10 mouse cellular contexts compared by ENCODE assay signal in genomic region chr3:88276529-88277143, GRCm38 (mm10). TPM values are rescaled to one million over a fixed set of nuclear protein-coding genes. Genes with fewer than 3 reads are reported as not detected.
DNase-seq lines count a peak whose midpoint lies in the region; TF ChIP-seq lines count a peak whose summit lies in the region.
"Had no signal": no experiment of that assay in that cellular context is flagged by ENCODE, and none has a peak within 500 bp of the region (broad histone marks: within the 10 kb centered on the region; RNA-seq: fewer than 3 reads in every experiment).

No protein-coding gene starts in this region.

- no peak overlapping the region for H3K4me3 ChIP-seq in testis, adult 2 months (ENCODE audit: control insufficient read depth, low read depth, low read length)
- H3K4me3 ChIP-seq: hindbrain, embryonic 15.5 days; midbrain, embryonic 12.5 days had no signal

- H3K4me1 ChIP-seq in testis, adult 2 months (ENCODE audit: control insufficient read depth, insufficient read depth, low read length) = no peaks in the 10 kb centered on the region
- H3K4me1 ChIP-seq: hindbrain, embryonic 15.5 days; midbrain, embryonic 12.5 days had no signal

- TF ChIP-seq POLR2A in testis, adult 2 months (IDR thresholded peaks at IDR 0.05; ENCODE audit: control insufficient read depth, low read depth, low read length) = no peak

- no peak overlapping the region for H3K27ac ChIP-seq in testis, adult 2 months (ENCODE audit: control insufficient read depth, insufficient read depth, low read depth, low read length)
- H3K27ac ChIP-seq: hindbrain, embryonic 15.5 days; midbrain, embryonic 12.5 days had no signal

- H3K36me3 ChIP-seq in testis, adult 2 months (ENCODE audit: control insufficient read depth, insufficient read depth, low read length) = no peaks in the 10 kb centered on the region; the same call in 1 of the 2 replicates
- H3K36me3 ChIP-seq: hindbrain, embryonic 15.5 days; midbrain, embryonic 12.5 days had no signal

- no peaks in the 10 kb centered on the region for H3K27me3 ChIP-seq in testis, adult 2 months (ENCODE audit: control insufficient read depth, insufficient read depth, low read length)
- H3K27me3 ChIP-seq: hindbrain, embryonic 15.5 days; midbrain, embryonic 12.5 days had no signal

- peak; percentile 8; the same call in 1 of the 2 replicates for TF ChIP-seq CTCF in testis, adult 2 months (IDR thresholded peaks at IDR 0.05; ENCODE audit: control insufficient read depth, insufficient read depth, insufficient replicate concordance, low read depth, low read length)

- peak; percentile 61 for DNase-seq in heart, adult 11 months
- DNase-seq in heart, adult 9 months (ENCODE audit: low spot score in 2 of 2) = no peak
- DNase-seq in testis, postnatal 10 days (ENCODE audit: low spot score) = no peak
- peak; percentile 52 for DNase-seq in embryo, embryonic 10.5 days (ENCODE audit: low spot score)
- peak; percentile 29 to 48 for DNase-seq in lung, postnatal 4 days
- no peak for DNase-seq in thymus, postnatal 36 days
- DNase-seq in frontal cortex, postnatal 14 days (ENCODE audit: low spot score in 2 of 2) = no peak

RNA-seq across cellular contexts. Expression of gene Gm38392, which starts 10.4 kb away (rescaled TPM):
- polyA plus RNA-seq in testis, adult 2 months (2012; rRNA removed) = 2.2 and 2.8 TPM in 2 replicates
- polyA plus RNA-seq: hindbrain, embryonic 15.5 days; midbrain, embryonic 12.5 days had no signal

RNA-seq across cellular contexts. Expression of gene Tsacc, which starts 20.2 kb away (rescaled TPM):
- 654 and 688 TPM in 2 replicates for polyA plus RNA-seq in testis, adult 2 months (2012; rRNA removed)

RNA-seq across cellular contexts. Expression of gene Cct3, which starts 20.3 kb away (rescaled TPM):
- 342 and 349 TPM in 2 replicates for polyA plus RNA-seq in testis, adult 2 months (2012; rRNA removed)

RNA-seq across cellular contexts. Expression of gene Rhbg, which starts 22.1 kb away (rescaled TPM):
- polyA plus RNA-seq in testis, adult 2 months (2012; rRNA removed) = 3.3 and 3.9 TPM in 2 replicates
- polyA plus RNA-seq: midbrain, embryonic 12.5 days had no signal

RNA-seq across cellular contexts. Expression of gene Glmp, which starts 48.2 kb away (rescaled TPM):
- polyA plus RNA-seq in testis, adult 2 months (2012; rRNA removed) = 21.7 and 22.5 TPM in 2 replicates

Comparison
In these comparisons a context has a peak if more than half of its experiments do, and no peak if none do; other contexts are left out.
1. DNase-seq: peak in heart, adult 11 months (single experiment), embryo, embryonic 10.5 days (single experiment) and lung, postnatal 4 days (2 of 2); none in heart, adult 9 months (0 of 2), testis, postnatal 10 days (single experiment), thymus, postnatal 36 days (0 of 2) and frontal cortex, postnatal 14 days (0 of 2).